Mouse (Mus musculus): ENCODE measurements around the gene Rbm14.

Gene Rbm14

GRCm38 (mm10) chr19:4811063-4811908 is at the start of gene Rbm14, which contains the start of gene Gm21992:
TSS of gene Rbm14 (minus strand) at chr19:4811634.
TSS of gene Gm21992 (minus strand) at chr19:4811612.
- DNase-seq (ENCODE audit: low read depth in 1 of 2, low spot score in 2 of 2) = peak; percentile 92 to 94

- no peak for DNase-seq (ENCODE audit: low read depth in 1 of 2, low spot score in 2 of 2)
Measured at GRCm38 (mm10) chr19:4859081-4859480, 47.6 kb upstream of the Rbm14 start.

GRCm38 (mm10) chr19:4855951-4856350 is 44.5 kb upstream of the Rbm14 start:
- no peak for DNase-seq (ENCODE audit: low read depth in 1 of 2, low spot score in 2 of 2)

- no peak for DNase-seq (ENCODE audit: low read depth in 1 of 2, low spot score in 2 of 2)
Measured at GRCm38 (mm10) chr19:4855470-4855820, 44.0 kb upstream of the Rbm14 start.

GRCm38 (mm10) chr19:4854552-4855469 is 43.4 kb upstream of the Rbm14 start, which contains the start of gene Ctsf:
TSS of gene Ctsf (plus strand) at chr19:4855130.
- no peak for DNase-seq (ENCODE audit: low read depth in 1 of 2, low spot score in 2 of 2)

- DNase-seq (ENCODE audit: low read depth in 1 of 2, low spot score in 2 of 2) = no peak
Measured at GRCm38 (mm10) chr19:4850281-4850680, 38.8 kb upstream of the Rbm14 start.

GRCm38 (mm10) chr19:4849800-4850199 is 38.4 kb upstream of the Rbm14 start:
- no peak for DNase-seq (ENCODE audit: low read depth in 1 of 2, low spot score in 2 of 2)

- DNase-seq (ENCODE audit: low read depth in 1 of 2, low spot score in 2 of 2) = no peak
Measured at GRCm38 (mm10) chr19:4847490-4847889, 36.1 kb upstream of the Rbm14 start.

- DNase-seq (ENCODE audit: low read depth in 1 of 2, low spot score in 2 of 2) = no peak
Measured at GRCm38 (mm10) chr19:4845846-4846245, 34.4 kb upstream of the Rbm14 start.

- no peak for DNase-seq (ENCODE audit: low read depth in 1 of 2, low spot score in 2 of 2)
Measured at GRCm38 (mm10) chr19:4842611-4843010, 31.2 kb upstream of the Rbm14 start.

GRCm38 (mm10) chr19:4840848-4841247 is 29.4 kb upstream of the Rbm14 start:
- DNase-seq (ENCODE audit: low read depth in 1 of 2, low spot score in 2 of 2) = no peak

GRCm38 (mm10) chr19:4839149-4839548 is 27.7 kb upstream of the Rbm14 start, which contains the start of the genes Ccs and Ccdc87:
TSS of gene Ccs (minus strand) at chr19:4839332.
TSS of gene Ccdc87 (plus strand) at chr19:4839366.
- DNase-seq (ENCODE audit: low read depth in 1 of 2, low spot score in 2 of 2) = peak; percentile 88 to 92

- DNase-seq (ENCODE audit: low read depth in 1 of 2, low spot score in 2 of 2) = no peak
Measured at GRCm38 (mm10) chr19:4838526-4839140, 27.2 kb upstream of the Rbm14 start.

GRCm38 (mm10) chr19:4837049-4837448 is 25.6 kb upstream of the Rbm14 start:
- no peak for DNase-seq (ENCODE audit: low read depth in 1 of 2, low spot score in 2 of 2)

- no peak for DNase-seq (ENCODE audit: low read depth in 1 of 2, low spot score in 2 of 2)
Measured at GRCm38 (mm10) chr19:4836096-4836495, 24.7 kb upstream of the Rbm14 start.

GRCm38 (mm10) chr19:4833977-4834376 is 22.5 kb upstream of the Rbm14 start:
- DNase-seq (ENCODE audit: low read depth in 1 of 2, low spot score in 2 of 2) = no peak

- no peak for DNase-seq (ENCODE audit: low read depth in 1 of 2, low spot score in 2 of 2)
Measured at GRCm38 (mm10) chr19:4829156-4829555, 17.7 kb upstream of the Rbm14 start.

GRCm38 (mm10) chr19:4828444-4829114 is 17.1 kb upstream of the Rbm14 start:
- DNase-seq (ENCODE audit: low read depth in 1 of 2, low spot score in 2 of 2) = no peak

- DNase-seq (ENCODE audit: low read depth in 1 of 2, low spot score in 2 of 2) = no peak
Measured at GRCm38 (mm10) chr19:4820678-4821303, 9.4 kb upstream of the Rbm14 start.

- DNase-seq (ENCODE audit: low read depth in 1 of 2, low spot score in 2 of 2) = no peak
Measured at GRCm38 (mm10) chr19:4817182-4817835, 5.9 kb upstream of the Rbm14 start.
